Mouse (Mus musculus) CH12.LX (cell line): ENCODE results near the gene Rab12. TPM values are rescaled to one million over a fixed set of nuclear protein-coding genes. Genes with fewer than 3 reads are reported as not detected.

Experiments used
- DNase-seq: peaks from one replicate; pipeline ENCODE4 v3.0.0-alpha.2; 2013; ENCODE audit errors: extremely low read depth
- H3K27ac ChIP-seq: 2 replicates; pipeline ENCODE4 v1.5.1; 2012; ENCODE audit warnings: low read depth, mild to moderate bottlenecking, control low read depth, moderate library complexity; ENCODE audit not compliant: insufficient read depth
- H3K27me3 ChIP-seq: replicated peaks from 2 replicates; pipeline ENCODE3; 2012; ENCODE audit warnings: inconsistent platforms
- H3K36me3 ChIP-seq, 2 experiments: replicated peaks in 1 of 2; 2 replicates each; pipeline versions ENCODE3 to v1.6.1; 2012; ENCODE audit warnings: inconsistent platforms in 1 of 2, low read length in 1 of 2, mild to moderate bottlenecking in 1 of 2, mixed read lengths in 1 of 2, moderate library complexity in 1 of 2; ENCODE audit not compliant: control insufficient read depth in 1 of 2, insufficient read depth in 1 of 2
- H3K4me1 ChIP-seq, 2 experiments: 2 replicates each; pipeline ENCODE4 v1.6.1; 2012; ENCODE audit warnings: inconsistent platforms in 1 of 2, moderate library complexity in 1 of 2; ENCODE audit not compliant: insufficient read depth in 2 of 2, control insufficient read depth in 1 of 2
- H3K4me2 ChIP-seq: 2 replicates; pipeline ENCODE4 v1.6.1; 2012; ENCODE audit warnings: low read depth, mild to moderate bottlenecking, control low read depth; ENCODE audit not compliant: poor library complexity, insufficient read depth, severe bottlenecking
- H3K4me3 ChIP-seq, 3 experiments: fragments of 150-350 bp in 1 of 3; sonication (generic) in 1 of 3; replicated peaks in 1 of 3; 2 replicates each; pipeline versions ENCODE3 to v1.5.1; 2011 to 2012; ENCODE audit warnings: low read depth in 2 of 3, low read length in 2 of 3, mild to moderate bottlenecking in 2 of 3, moderate library complexity in 2 of 3, control low read depth in 1 of 3, improper control_type of control experiment in 1 of 3, inconsistent platforms in 1 of 3, mixed read lengths in 1 of 3; ENCODE audit not compliant: poor library complexity in 1 of 3
- H3K79me2 ChIP-seq: replicated peaks from 2 replicates; pipeline ENCODE4 v1.6.1; 2012; ENCODE audit warnings: mild to moderate bottlenecking, moderate library complexity; ENCODE audit not compliant: control insufficient read depth, poor library complexity, insufficient read depth, severe bottlenecking; ENCODE audit errors: extremely low read depth
- H3K9ac ChIP-seq: 2 replicates; pipeline ENCODE4 v1.6.1; 2012; ENCODE audit warnings: low read depth, mild to moderate bottlenecking, control low read depth, moderate library complexity; ENCODE audit not compliant: insufficient read depth
- H3K9me3 ChIP-seq: replicated peaks from 2 replicates; pipeline ENCODE3; 2012; ENCODE audit warnings: low read length, inconsistent platforms, mixed read lengths
- CTCF ChIP-seq, 2 experiments: IDR thresholded peaks in 1 of 2; conservative IDR thresholded peaks in 1 of 2; 2 replicates each; pipeline ENCODE4 v1.5.1; 2011 to 2012; ENCODE audit warnings: low read depth in 2 of 2, low read length in 2 of 2, improper control_type of control experiment in 1 of 2, inconsistent platforms in 1 of 2, mild to moderate bottlenecking in 1 of 2, moderate library complexity in 1 of 2
- E2F4 ChIP-seq: IDR thresholded peaks from 2 replicates; pipeline ENCODE4 v1.6.1; 2011; ENCODE audit warnings: low read depth, low read length, improper control_type of control experiment; ENCODE audit not compliant: insufficient replicate concordance
- ELF1 ChIP-seq: IDR thresholded peaks from 2 replicates; pipeline ENCODE4 v1.6.1; 2014; ENCODE audit warnings: low read depth, mild to moderate bottlenecking, inconsistent platforms, low read length, improper control_type of control experiment
- GABPA ChIP-seq: IDR thresholded peaks from 2 replicates; pipeline ENCODE4 v1.6.1; 2012; ENCODE audit warnings: low read depth, low read length, improper control_type of control experiment, inconsistent platforms; ENCODE audit not compliant: insufficient replicate concordance
- HCFC1 ChIP-seq: IDR thresholded peaks from 2 replicates; pipeline ENCODE4 v1.6.1; 2012; ENCODE audit warnings: low read depth, mild to moderate bottlenecking, inconsistent platforms, low read length, improper control_type of control experiment
- IRF4 ChIP-seq: IDR thresholded peaks from 2 replicates; pipeline ENCODE4 v1.6.1; 2014; ENCODE audit warnings: low read depth, mild to moderate bottlenecking, inconsistent platforms, low read length, improper control_type of control experiment
- KAT2A ChIP-seq: IDR thresholded peaks from 2 replicates; pipeline ENCODE4 v1.6.1; 2012; ENCODE audit warnings: low read length, improper control_type of control experiment, inconsistent platforms; ENCODE audit not compliant: insufficient replicate concordance
- MAFK ChIP-seq: IDR thresholded peaks from 2 replicates; pipeline ENCODE4 v1.6.1; 2011; ENCODE audit warnings: low read length, improper control_type of control experiment; ENCODE audit not compliant: insufficient replicate concordance
- MAX ChIP-seq: IDR thresholded peaks from 2 replicates; pipeline ENCODE4 v1.6.1; 2011; ENCODE audit warnings: low read length, improper control_type of control experiment
- MAZ ChIP-seq: IDR thresholded peaks from 2 replicates; pipeline ENCODE4 v1.6.1; 2012; ENCODE audit warnings: low read depth, mild to moderate bottlenecking, inconsistent platforms, low read length, improper control_type of control experiment, moderate library complexity
- MEF2A ChIP-seq: IDR thresholded peaks from 2 replicates; pipeline ENCODE4 v1.6.1; 2014; ENCODE audit warnings: low read depth, mild to moderate bottlenecking, inconsistent platforms, low read length, improper control_type of control experiment, borderline replicate concordance
- MXI1 ChIP-seq: IDR thresholded peaks from 2 replicates; pipeline ENCODE4 v1.6.1; 2011; ENCODE audit warnings: mild to moderate bottlenecking, low read depth, low read length, improper control_type of control experiment
- MYC ChIP-seq: IDR thresholded peaks from 2 replicates; pipeline ENCODE4 v1.6.1; 2011; ENCODE audit warnings: low read depth, mild to moderate bottlenecking, improper control_type of control experiment, low read length
- NELFE ChIP-seq: IDR thresholded peaks from 2 replicates; pipeline ENCODE4 v1.6.1; 2011; ENCODE audit warnings: low read depth, low read length, improper control_type of control experiment
- NRF1 ChIP-seq: IDR thresholded peaks from 2 replicates; pipeline ENCODE4 v1.6.1; 2014; ENCODE audit warnings: low read depth, mild to moderate bottlenecking, inconsistent platforms, low read length, improper control_type of control experiment, moderate library complexity
- PAX5 ChIP-seq: IDR thresholded peaks from 2 replicates; pipeline ENCODE4 v1.6.1; 2012; ENCODE audit warnings: low read length, inconsistent platforms, mixed read lengths
- POLR2A ChIP-seq: IDR thresholded peaks from 2 replicates; pipeline ENCODE4 v1.6.1; 2011; ENCODE audit warnings: low read depth, mild to moderate bottlenecking, improper control_type of control experiment, low read length
- RAD21 ChIP-seq: IDR thresholded peaks from 2 replicates; pipeline ENCODE4 v1.6.1; 2011; ENCODE audit warnings: low read depth, mild to moderate bottlenecking, low read length, improper control_type of control experiment, moderate library complexity
- SIN3A ChIP-seq: IDR thresholded peaks from 2 replicates; pipeline ENCODE4 v1.6.1; 2012; ENCODE audit warnings: low read length, improper control_type of control experiment, inconsistent platforms
- TBP ChIP-seq: conservative IDR thresholded peaks from 2 replicates; pipeline ENCODE4 v1.6.1; 2011; ENCODE audit warnings: low read depth, low read length, improper control_type of control experiment
- TCF12 ChIP-seq: IDR thresholded peaks from 2 replicates; pipeline ENCODE4 v1.6.1; 2014; ENCODE audit warnings: low read depth, mild to moderate bottlenecking, inconsistent platforms, low read length, improper control_type of control experiment
- UBTF ChIP-seq: IDR thresholded peaks from 2 replicates; pipeline ENCODE4 v1.6.1; 2012; ENCODE audit warnings: low read depth, mild to moderate bottlenecking, inconsistent platforms, low read length, improper control_type of control experiment, moderate library complexity
- USF1 ChIP-seq: IDR thresholded peaks from 2 replicates; pipeline ENCODE4 v1.6.1; 2014; ENCODE audit warnings: low read depth, mild to moderate bottlenecking, inconsistent platforms, low read length, improper control_type of control experiment
- ZMIZ1 ChIP-seq: IDR thresholded peaks from 2 replicates; pipeline ENCODE4 v1.6.1; 2012; ENCODE audit warnings: low read depth, mild to moderate bottlenecking, inconsistent platforms, low read length, improper control_type of control experiment
- ZNF384 ChIP-seq: IDR thresholded peaks from 2 replicates; pipeline ENCODE4 v1.6.1; 2012; ENCODE audit warnings: low read depth, low read length, improper control_type of control experiment, inconsistent platforms
- dilution Hi-C: fragments of 300-500 bp; cut with MboI; formaldehyde crosslinking; loops from 2 replicates; pipeline ENCODE4 v1.14.3; 2020; ENCODE audit warnings: low sequenced_read_pairs; ENCODE audit not compliant: extremely low pct_unique_long_range_greater_than_20kb, extremely low pct_ligation_motif_present
- in situ Hi-C: fragments of 300-500 bp; cut with MboI; formaldehyde crosslinking; loops from 3 replicates; pipeline ENCODE4 v1.14.3; 2019; ENCODE audit warnings: low sequenced_read_pairs, low pct_ligation_motif_present, low pct_unique_long_range_greater_than_20kb, mixed read lengths
- polyA plus RNA-seq: library from polyadenylated mRNA; unstranded; fragments of >175 nt; gene quantifications from 2 replicates; pipeline ENCODE4 v1.2.1, GENCODE M21; 2012; ENCODE audit warnings: low read depth; ENCODE audit not compliant: insufficient read length
- total RNA-seq, 2 experiments: library from RNA; depleted of rRNA; stranded (reverse); fragments of 300-350 nt in 1 of 2; fragments of >200 nt in 1 of 2; gene quantifications; 2 replicates each; pipeline ENCODE4 v1.2.3; 2012 to 2014

Gene Rab12
- total RNA-seq (2012; rRNA removed) (8.4 and 10.8 TPM in 2 replicates), total RNA-seq (2014; rRNA removed) (16.1 and 17.1 TPM in 2 replicates), polyA plus RNA-seq (13.4 and 13.5 TPM in 2 replicates)

DNA sequence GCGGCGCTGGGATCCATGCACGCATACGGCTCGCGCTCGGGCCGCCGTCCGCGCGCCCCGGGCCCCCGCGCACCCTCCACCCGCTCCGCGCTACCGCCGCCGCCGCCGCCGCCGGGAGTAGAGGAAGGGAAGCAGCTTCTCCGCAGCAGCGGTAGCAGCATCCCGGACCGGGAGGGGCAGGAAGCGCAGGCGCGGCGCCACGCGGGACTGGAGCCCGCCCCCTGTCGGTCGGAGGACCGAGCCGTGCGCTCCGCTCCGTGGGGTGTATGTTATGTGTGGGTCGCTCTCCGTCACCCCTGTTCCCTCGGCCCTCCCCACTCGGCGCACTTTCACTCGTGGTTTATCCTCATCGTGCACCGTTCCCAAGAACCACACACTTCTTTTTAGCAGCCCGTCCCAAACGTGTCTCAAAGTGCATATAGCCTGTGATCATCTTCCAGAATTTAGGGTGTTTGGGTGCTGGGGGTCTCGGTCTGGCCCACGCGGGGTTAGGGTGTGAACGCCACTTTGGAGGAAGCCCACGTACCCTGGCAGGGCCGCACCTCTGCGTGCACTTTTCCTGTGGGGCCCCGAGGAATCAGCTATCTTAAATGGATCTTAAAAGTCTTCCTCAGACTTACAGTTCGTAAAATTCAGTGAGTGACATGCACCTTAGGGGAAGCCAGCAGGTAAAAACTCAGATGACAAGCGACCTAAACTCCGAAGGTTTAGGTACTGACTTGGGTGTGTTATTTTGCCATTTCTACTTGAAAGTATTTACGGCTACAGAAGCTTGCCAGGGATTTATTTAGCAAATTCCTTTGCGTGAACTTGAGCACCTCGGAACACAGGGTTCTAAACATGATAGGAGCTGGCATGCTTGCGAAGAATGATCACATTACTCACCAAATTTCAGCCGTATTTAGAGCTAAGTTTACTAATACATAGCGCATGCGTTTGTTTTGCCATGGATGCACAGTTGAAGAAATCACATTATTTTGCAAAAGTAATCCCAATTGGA is at the start of gene Rab12:
Gene Rab12 (minus strand): TSS at position 176 of the 1,000 bp plus-strand sequence.
- DNase-seq, result peak; percentile 65
- H3K27ac ChIP-seq, result peak within 1 kb of the TSS; percentile 11; the same call in 1 of the 2 replicates
- peak within 1 kb of the TSS; percentile 82 to 98 (median 85) for H3K4me3 ChIP-seq
- peaks cover 3 to 13% of the 10 kb centered on the region in 2 experiments for H3K36me3 ChIP-seq
- no peaks in the 10 kb centered on the region for H3K9me3 ChIP-seq
- H3K9ac ChIP-seq, result peak within 1 kb of the TSS; percentile 76
- 0 out of 2 replicates have a peak, but pooled peaks have one; percentile 54 for TF ChIP-seq MAX
- no peak for TF ChIP-seq USF1
- no peak for TF ChIP-seq ZNF384
- TF ChIP-seq SIN3A, result no peak; the same call in 1 of the 2 replicates
- peak; percentile 81 for TF ChIP-seq HCFC1
- peak; percentile 64 for TF ChIP-seq MXI1
- TF ChIP-seq RAD21, result no peak
- TF ChIP-seq TCF12, result peak; percentile 89
- 0 out of 2 replicates have a peak, but pooled peaks have one; percentile 52 for TF ChIP-seq TBP
- peak; percentile 59; the same call in 1 of the 2 replicates for TF ChIP-seq NELFE
- peak; percentile 91 for TF ChIP-seq MAZ
- no peak for TF ChIP-seq MAFK
- TF ChIP-seq CTCF (conservative IDR thresholded peaks at IDR 0.05 in 1 of 2, IDR thresholded peaks at IDR 0.05 in 1 of 2; ENCODE audit: low read depth in 2 of 2, low read length in 2 of 2), result peak; percentile 31 to 80; a peak in 3 of 4 replicates
- 0 out of 2 replicates have a peak, but pooled peaks have one; percentile 54 for TF ChIP-seq KAT2A
- TF ChIP-seq POLR2A, result peak; percentile 40; the same call in 1 of the 2 replicates
- TF ChIP-seq ZMIZ1, result 0 out of 2 replicates have a peak, but pooled peaks have one; percentile 35
- TF ChIP-seq NRF1, result peak; percentile 80
- 0 out of 2 replicates have a peak, but pooled peaks have one; percentile 33 for TF ChIP-seq MYC
- peak; percentile 86 for TF ChIP-seq ELF1
- peak; percentile 53; the same call in 1 of the 2 replicates for TF ChIP-seq UBTF
- peak; percentile 61 for TF ChIP-seq MEF2A
- TF ChIP-seq PAX5, result no peak
- peak; percentile 71; the same call in 1 of the 2 replicates for TF ChIP-seq IRF4
- TF ChIP-seq E2F4, result no peak
- TF ChIP-seq GABPA, result peak; percentile 82
- H3K4me1 ChIP-seq, result peaks cover 2 to 24% of the 10 kb centered on the region in 2 experiments; a peak in 3 of 4 replicates
- H3K79me2 ChIP-seq, result peaks cover 31% of the 10 kb centered on the region
- in situ Hi-C loops, result no loop called here
- H3K4me2 ChIP-seq, result peak within 1 kb of the TSS; percentile 98
- dilution Hi-C loops, result no loop called here
- peaks cover 13% of the 10 kb centered on the region for H3K27me3 ChIP-seq
